Mouse (Mus musculus) adrenal gland (tissue): ENCODE measurements around the gene Cox5b.

ENCODE experiments used
- intact Hi-C: fragments of 180-260 bp; cut with DNase I; formaldehyde crosslinking; loops from one replicate; pipeline ENCODE4 v1.15.1; 2025

Cox5b gene

DNA sequence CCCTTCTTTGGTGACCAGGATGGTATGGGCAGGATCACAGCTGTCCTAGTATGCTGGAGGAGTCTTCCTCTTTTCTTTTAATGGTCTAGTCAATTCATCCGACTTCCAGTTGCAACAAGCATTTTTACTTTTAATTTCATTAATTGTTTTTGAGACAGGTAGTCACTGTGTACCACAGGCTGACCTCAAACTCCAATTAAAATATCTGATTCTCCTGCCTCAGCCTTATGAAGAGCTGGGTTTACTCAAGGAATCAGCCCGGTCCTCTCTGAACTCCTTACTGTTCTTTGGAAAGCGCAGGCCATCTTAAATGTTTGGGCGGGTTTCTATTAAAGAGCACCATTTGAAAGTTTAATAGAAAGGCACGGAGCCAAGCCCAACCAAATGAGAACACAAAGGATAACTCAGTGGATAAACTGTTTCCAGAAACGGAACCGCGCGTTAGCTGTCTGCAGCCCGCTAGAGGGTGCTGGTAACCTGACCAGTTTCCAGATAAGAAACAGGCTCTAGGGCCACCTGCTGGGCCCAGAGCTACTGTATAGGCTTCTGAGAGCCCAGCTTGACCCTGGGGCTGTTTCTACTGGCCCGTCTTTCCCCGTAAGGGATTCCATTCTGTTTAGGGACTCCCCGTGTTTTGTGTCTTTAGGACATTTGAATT lies 7.3 kb upstream of the Cox5b start:
- intact Hi-C loops: loop anchor here (2.0 kb wide), 1 partner anchor 137 kb away; the partner anchor contains the start of gene Ankrd39

DNA sequence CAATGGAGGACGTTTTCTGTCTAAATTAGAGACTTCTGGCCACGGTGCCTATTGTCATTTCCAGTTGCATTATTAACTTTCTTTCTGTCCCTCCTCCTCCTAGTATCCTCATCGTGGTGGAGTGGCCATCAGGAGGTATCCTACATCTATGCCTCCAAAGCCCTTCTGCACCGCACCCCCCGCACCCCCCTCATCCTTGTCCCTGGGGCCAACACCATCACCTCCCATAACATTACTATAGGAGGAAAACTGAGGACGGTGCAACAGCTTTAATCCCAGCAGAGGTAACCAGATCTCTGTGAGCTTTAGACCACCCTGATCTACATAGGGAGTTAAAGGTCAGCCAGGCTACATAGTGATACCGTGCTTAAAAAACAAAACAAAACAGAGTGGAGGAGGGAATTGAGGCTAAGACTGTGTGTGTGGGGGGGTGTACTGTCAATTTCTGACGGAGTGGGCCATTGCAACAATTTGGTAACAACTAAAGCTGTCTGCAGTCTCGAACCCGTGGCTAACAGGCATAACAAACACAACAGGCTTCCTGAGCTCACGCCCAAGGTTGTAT lies 496 bp upstream of the Cox5b start:
- intact Hi-C loops: no loop called here

DNA sequence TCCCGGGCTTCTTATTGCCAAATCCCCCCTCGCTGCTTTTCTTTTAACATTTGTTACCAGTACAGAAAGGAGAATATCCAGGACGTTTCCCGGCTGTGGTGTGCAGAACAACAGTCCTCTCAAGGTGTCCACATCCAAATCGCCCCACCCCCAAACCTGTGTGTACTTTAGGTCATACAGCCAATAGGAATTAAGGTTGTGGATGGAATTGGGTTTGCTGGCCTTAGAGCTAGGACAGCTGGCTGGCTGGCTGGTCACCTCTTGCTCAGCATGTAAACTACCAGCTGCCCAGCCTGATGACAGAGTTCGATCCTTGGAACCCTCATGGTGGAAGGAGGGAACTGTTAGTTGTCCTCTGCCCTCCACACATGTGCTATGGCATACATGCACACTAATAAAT lies 3.6 kb downstream of the Cox5b start:
- intact Hi-C loops: no loop called here

DNA sequence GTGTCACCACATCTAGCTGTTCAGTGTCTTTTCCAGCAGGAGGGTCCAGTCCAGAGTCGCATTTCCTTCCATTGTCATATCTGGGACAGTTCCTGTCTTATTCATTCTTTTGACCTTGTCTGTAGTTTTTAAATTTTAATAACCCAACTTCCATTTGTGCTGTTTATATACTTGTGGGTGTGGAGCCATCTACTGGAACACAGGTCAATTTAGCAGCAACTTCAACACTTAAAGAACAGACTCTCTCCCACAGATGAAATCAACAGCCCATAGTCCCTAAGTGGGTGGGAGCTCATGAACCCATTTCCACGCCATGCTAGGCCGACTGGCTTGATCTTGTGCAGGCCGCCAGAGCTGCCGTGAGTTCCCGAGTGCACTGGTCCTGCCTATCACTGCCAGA lies 5.2 kb downstream of the Cox5b start:
- intact Hi-C loops: no loop called here

DNA sequence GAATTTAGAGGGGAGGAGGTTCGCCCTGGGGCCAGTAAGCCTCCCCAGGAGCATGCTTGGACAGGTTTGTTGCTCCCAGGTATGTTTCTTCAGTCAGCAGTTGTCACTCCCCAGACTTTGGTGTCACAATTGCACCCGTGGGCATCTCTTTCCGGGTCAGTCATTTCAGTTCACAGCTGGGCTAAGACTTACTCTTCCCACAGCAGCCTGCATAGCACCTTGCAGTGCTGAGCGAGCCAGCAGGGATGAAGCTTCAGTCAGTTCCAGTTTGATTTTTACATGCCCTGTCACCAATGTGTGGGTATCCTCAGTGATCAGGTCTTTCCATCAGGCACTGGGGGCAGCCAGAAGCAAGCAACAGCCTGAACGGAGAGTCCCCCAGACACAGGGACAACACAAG lies 5.8 kb downstream of the Cox5b start:
- intact Hi-C loops: no loop called here

DNA sequence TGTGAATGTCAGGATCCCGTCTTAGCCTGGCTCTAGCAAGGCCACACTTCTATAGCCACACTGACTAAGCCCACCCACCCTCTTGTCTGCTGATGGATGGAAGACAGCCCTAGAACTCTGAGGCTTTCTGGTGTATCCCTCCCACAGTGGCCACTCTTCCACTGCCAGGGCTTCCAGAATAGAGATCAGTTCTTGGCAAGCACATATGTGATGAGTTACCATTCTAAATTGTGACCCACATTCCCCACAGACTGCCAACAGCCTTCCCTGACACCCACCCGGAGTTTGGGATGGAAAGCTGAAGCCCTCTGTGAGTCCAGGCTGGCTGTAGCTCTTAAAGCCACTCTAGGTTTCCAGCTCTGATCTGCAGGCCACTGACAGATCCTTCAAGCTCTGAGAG lies 15.9 kb downstream of the Cox5b start:
- intact Hi-C loops: no loop called here

DNA sequence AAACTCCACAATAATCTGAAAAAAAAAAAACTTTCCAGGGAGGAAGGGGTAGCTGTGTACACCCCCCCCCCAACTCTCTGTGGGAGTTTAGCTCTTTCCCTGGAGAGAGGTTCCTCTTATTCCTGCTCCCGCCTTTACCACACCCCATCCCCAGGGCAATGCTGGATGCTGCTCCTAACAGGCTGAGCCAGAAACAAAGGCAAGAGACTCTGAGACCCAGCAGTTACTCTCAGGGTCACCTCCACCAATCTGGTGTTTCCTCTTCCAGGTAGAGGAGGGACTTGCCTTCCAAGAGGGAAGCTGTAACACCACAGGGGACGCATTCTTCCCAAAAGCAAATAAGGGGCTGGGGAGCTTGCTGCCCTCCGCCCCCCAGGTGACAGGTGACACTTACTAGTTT lies 16.5 kb downstream of the Cox5b start:
- intact Hi-C loops: no loop called here

DNA sequence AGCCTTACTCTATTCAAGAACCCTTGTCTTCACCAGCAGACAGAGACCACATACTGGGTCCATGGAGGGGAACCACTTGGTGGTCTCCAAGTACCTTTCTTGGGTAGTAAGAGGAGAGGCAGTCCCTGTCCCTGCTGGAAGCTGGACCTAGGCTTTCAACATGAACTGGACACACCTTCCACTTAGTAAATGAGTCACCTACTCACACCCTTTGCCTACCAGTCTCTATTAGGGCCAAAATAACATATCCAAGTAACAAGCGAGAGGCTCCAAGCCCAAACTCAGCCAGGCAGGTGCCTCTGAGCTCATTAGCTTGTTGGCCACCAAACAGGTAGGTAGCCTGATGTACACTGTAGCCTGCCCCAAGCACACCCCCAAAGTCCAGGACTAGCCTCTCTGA lies 17.4 kb downstream of the Cox5b start:
- intact Hi-C loops: no loop called here

DNA sequence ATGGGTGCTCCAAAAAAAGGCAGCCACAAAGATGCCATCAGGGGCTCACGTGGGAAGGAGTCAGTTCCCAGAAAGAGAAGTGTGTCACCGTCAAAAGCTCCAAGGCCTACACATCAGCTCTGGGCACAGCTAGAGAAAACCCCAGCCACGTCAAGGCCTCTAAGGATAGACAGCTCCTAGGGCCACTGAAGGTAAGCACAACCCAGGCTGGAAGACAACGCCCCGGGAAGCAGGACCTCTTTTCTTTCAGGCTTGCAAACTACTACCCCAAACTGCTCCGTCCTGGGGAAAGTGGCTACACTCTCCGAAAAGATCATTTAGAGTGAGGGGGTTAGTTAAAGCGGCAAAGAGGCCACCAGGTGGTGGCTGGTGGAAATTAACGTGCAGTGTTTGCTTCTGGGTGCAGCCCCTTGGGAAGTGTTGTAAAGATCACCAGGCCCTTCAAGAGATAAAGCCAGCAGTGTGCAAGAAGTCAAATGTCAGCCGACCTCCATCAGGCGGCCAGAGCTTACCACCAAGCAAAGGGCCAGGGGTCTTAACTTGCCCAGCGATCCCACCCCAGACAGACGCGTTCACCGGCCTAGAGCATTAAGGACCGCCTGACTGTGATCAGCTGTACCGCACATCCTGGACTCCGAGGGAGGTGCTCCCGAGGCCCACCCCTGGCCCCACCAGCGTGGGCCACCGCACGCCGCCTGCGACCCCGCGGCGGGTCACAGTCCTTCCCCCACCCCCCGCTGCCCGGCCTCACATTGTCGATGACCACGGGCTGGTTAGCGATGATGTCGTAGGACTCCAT lies 18.0 kb downstream of the Cox5b start:
- intact Hi-C loops: no loop called here

DNA sequence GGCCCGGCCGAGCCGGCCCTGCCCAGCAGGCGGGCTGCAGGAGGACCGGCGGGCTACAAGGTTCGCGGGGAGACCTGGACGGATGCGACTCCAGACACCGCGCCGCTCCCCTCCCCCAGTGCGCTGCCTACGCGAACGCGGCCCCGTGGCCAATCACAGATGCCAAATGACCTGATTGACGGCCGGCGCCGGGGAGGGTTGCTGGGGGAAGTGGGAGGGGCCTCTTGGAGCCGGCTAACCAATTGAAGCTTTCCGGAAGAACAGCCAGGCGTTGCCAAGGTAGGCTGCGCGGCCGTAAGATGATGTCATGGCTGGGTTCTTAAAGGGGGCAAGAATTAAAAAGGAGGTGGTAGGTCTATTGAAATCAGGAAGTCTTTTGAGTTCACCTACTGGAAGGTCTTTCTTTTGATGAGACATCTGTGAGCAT lies 18.6 kb downstream of the Cox5b start, which contains the start of gene 4933424G06Rik:
Gene 4933424G06Rik, plus strand, starts transcription at position 296 of the 427 bp plus-strand sequence.
- intact Hi-C loops: no loop called here

DNA sequence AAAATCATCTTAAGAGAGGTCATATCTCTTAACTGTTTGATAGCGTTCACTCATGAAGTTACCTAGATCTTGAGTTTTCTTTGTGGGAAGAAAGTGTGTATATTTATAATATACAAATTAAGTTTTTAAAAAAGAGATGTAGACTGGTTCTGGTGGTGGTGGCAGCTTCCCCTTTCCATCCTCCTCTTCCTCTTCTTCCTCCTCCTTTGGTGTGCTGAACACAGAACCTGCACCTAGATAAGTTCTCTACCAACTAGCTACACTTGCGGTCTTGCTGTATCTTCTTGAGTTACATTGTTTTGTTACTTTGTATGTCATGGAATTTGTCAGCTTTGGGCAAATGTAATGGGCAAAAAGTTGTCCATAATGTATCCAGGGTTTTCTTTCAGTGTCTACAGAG lies 19.9 kb downstream of the Cox5b start:
- intact Hi-C loops: no loop called here

DNA sequence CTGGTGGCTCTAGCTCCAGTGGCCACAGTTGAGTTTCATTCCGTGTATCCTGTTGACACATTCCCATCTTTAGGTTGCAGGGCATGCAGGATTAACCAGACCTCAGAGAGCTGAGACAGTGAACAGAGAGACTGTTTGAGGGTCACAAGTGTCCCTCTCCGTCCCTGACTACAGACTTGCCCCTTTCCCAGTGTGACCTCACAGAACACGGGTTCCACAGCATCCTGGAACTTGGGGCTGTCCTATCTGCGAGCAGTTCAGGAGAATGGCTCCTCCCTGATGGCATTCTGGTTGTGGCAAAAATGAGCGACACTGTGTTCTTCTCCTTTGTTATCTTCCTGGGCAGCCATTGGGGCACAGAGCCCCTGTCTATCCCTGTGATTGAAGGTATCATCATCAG lies 23.1 kb downstream of the Cox5b start, which contains the start of gene Actr1b:
Gene Actr1b, minus strand, starts transcription at position 112 of the 400 bp plus-strand sequence.
- intact Hi-C loops: no loop called here

DNA sequence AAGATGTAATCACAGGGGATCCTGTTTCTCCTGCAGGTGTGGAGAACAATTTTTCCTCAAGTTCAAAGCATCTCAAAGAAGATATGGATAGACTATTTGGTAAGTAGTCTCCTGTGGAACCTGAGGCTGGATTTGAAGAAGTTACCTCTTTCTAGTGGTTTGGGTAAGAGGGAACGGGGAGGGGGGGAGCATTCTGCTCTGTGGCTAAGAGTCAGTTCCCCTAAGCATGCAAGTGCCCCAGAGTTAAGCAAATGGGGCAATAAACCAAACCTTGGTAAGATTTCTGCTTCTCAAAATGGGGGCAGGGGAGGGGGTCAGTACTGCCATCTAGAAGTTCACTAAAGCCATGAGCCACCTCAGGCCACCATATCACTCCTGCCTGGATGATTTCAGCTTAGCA lies 27.5 kb downstream of the Cox5b start:
- intact Hi-C loops: no loop called here

DNA sequence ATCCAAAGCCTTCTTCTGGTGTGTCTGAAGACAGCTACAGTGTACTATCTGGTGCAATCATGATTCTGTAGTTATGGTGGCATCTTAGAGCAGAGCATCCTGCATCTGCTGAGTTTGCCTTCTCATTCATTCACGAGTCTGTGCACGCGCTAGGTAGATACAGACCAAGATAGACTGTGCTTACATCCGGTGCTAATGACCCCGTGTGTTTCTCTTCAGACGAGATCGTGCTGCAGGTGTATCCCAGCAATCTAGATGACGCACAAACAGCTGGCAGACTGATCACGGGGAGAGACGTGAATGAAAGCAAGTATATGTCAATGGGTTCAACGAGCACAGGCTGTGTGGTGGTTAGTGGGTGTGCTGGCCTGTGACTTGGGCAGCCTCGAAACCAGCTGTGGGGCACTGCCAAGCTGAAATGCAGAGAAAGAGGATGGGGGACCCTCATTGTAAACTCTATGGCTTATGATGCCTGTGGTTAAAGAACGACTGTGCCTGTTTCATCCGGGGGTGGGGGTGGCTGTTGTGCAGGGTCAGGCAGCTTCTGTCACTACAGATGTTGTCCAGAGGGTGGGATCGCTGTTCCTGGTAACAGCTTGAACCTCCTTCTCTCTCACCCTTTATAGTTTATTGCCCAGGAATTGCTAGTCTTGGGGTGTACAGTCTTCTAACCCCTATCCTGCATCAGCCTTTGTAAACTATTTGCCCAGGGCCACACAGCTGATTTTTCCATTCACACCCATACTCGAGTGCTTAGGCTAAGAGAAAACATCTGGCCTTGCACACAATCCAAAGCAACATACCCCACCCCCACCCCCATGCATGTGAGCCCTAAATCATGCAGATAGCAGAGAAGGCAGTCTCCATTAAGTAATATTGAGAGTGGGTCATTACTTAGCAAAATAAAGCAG lies 32.2 kb downstream of the Cox5b start:
- intact Hi-C loops: no loop called here

DNA sequence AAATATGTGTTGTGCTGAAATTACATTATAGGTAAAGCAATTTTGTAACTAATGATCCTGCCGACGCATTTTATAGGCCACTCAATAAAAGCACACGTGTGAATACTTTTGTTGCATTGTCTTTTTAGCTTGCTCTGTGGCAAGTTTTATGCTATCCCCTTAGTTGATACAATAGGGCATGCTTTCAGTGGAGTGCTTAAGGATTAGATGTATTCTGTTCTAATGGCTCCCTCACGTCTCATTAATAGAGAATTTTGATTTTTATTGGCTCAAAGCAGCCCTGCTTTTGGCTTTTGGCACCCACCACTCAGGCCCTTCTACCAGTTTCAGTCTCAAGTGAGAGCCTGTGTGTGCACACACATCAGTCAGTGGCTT lies 32.8 kb downstream of the Cox5b start:
- intact Hi-C loops: no loop called here

DNA sequence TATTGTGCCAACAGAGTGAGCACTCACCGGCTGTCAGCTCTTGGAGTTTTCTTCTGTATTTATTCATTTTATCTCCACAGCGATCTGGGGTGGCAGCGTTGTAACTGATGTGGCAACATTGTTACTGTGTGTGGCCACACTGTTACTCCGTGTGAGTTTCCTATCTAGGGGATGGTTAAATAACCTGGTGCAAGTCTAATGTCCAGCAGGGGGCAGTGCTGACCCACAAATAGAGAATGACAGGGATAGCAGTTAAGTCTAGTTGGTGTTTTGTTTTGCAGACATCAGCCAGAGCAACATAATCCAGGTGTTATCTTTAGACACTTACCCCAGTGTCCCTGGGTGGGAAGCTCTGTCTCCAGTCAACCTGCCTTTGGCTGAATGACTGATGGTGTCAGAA lies 46.1 kb downstream of the Cox5b start:
- intact Hi-C loops: no loop called here

DNA sequence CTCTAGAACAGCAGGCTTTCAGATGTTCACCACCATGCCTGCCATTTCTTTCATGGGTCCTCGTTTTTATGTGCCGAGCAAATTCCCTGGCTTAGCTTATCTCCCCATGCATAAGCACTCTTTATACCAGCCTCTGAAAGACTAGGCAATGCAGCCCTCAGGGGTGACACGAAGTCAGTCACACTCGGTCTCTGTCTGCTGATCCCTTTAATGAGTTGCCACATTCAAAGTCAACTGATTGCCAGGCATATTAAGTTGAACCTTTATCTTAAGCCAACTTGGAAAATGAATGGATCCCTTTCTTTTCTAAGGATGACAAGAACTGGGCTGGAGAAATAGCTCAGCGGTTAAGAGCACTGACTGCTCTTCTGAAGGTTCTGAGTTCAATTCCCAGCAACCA lies 48.0 kb downstream of the Cox5b start:
- intact Hi-C loops: no loop called here

DNA sequence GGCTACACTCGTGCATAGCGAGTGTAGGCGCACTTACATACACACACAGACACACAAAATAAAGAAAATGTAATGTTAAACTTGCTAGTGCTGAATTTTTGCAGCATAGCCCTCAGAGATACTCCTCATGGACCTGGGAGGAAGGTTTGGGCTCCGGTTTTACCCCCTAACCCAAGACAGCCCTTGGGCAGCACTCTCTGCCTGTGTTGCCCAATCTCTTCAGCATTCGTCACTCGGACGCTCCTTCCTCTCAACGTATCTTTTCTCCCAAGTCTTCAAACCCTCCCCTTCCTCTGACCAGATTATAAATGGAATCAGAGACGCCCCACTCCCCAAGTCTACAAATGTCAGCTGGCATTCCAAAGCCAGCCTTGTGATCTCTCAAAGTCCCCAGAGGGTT lies 51.8 kb downstream of the Cox5b start:
- intact Hi-C loops: no loop called here
